Mouse (Mus musculus): Measurements from ENCODE around the gene Sh3bgrl2. TPM values are rescaled to one million over a fixed set of nuclear protein-coding genes. Genes with fewer than 3 reads are reported as not detected.

Sh3bgrl2 gene
- polyA plus RNA-seq, 1 experiment = 3.0 TPM

GRCm38 (mm10) chr9:83657652-83658002 lies 109.5 kb downstream of the Sh3bgrl2 start:
- H3K36me3 ChIP-seq (ENCODE audit: control insufficient read depth, insufficient read depth, low read length) = no peaks in the 10 kb centered on the region
- TF ChIP-seq POLR2A (IDR thresholded peaks at IDR 0.05; ENCODE audit: control insufficient read depth, extremely low read depth, insufficient read depth, low read length, poor library complexity) (no peak), CTCF (IDR thresholded peaks at IDR 0.05; ENCODE audit: borderline replicate concordance, control insufficient read depth, extremely low read depth, insufficient read depth, low read length, poor library complexity) (no peak)
- 81% methylated on average over 6 of the region's 6 CpGs for WGBS

GRCm38 (mm10) chr9:83659081-83659480 lies 111.0 kb downstream of the Sh3bgrl2 start:
- Histone ChIP-seq H3K27ac (ENCODE audit: control insufficient read depth, insufficient read depth, low read length) (no peak overlapping the region), H3K27me3 (ENCODE audit: control insufficient read depth, insufficient read depth, low read length) (no peaks in the 10 kb centered on the region), H3K4me1 (replicated peaks; ENCODE audit: control insufficient read depth, insufficient read depth, low read length) (no peaks in the 10 kb centered on the region), H3K4me3 (ENCODE audit: control insufficient read depth, insufficient read depth, low read length) (no peak overlapping the region), H3K36me3 (ENCODE audit: control insufficient read depth, insufficient read depth, low read length) (no peaks in the 10 kb centered on the region)
- no peak for DNase-seq
- 90% methylated on average over 2 of the region's 2 CpGs for WGBS
- TF ChIP-seq CTCF (IDR thresholded peaks at IDR 0.05; ENCODE audit: borderline replicate concordance, control insufficient read depth, extremely low read depth, insufficient read depth, low read length, poor library complexity) (no peak), POLR2A (IDR thresholded peaks at IDR 0.05; ENCODE audit: control insufficient read depth, extremely low read depth, insufficient read depth, low read length, poor library complexity) (no peak)

More at GRCm38 (mm10) chr9:83657652-83658002, 109.5 kb downstream of the Sh3bgrl2 start:
- no peak for DNase-seq
- no peak overlapping the region for H3K4me3 ChIP-seq (ENCODE audit: control insufficient read depth, insufficient read depth, low read length)
- no peaks in the 10 kb centered on the region for H3K27me3 ChIP-seq (ENCODE audit: control insufficient read depth, insufficient read depth, low read length)
- no peaks in the 10 kb centered on the region for H3K4me1 ChIP-seq (replicated peaks; ENCODE audit: control insufficient read depth, insufficient read depth, low read length)
- no peak overlapping the region for H3K27ac ChIP-seq (ENCODE audit: control insufficient read depth, insufficient read depth, low read length)

- TF ChIP-seq POLR2A (IDR thresholded peaks at IDR 0.05; ENCODE audit: control insufficient read depth, extremely low read depth, insufficient read depth, low read length, poor library complexity) (no peak), CTCF (IDR thresholded peaks at IDR 0.05; ENCODE audit: borderline replicate concordance, control insufficient read depth, extremely low read depth, insufficient read depth, low read length, poor library complexity) (no peak)
- DNase-seq = no peak
- no peaks in the 10 kb centered on the region; the same call in 1 of the 2 replicates for H3K27me3 ChIP-seq (ENCODE audit: control insufficient read depth, insufficient read depth, low read length)
- no peak overlapping the region for H3K4me3 ChIP-seq (ENCODE audit: control insufficient read depth, insufficient read depth, low read length)
- no peak overlapping the region for H3K27ac ChIP-seq (ENCODE audit: control insufficient read depth, insufficient read depth, low read length)
- no peaks in the 10 kb centered on the region for H3K4me1 ChIP-seq (replicated peaks; ENCODE audit: control insufficient read depth, insufficient read depth, low read length)
- WGBS = 91% methylated on average over 5 of the region's 5 CpGs
- H3K36me3 ChIP-seq (ENCODE audit: control insufficient read depth, insufficient read depth, low read length) = no peaks in the 10 kb centered on the region
These were observed 113.7 kb downstream of the Sh3bgrl2 start for GRCm38 (mm10) chr9:83661811-83662210.

GRCm38 (mm10) chr9:83663981-83664897 lies 116.1 kb downstream of the Sh3bgrl2 start:
- no peaks in the 10 kb centered on the region for H3K36me3 ChIP-seq (ENCODE audit: control insufficient read depth, insufficient read depth, low read length)
- no peaks in the 10 kb centered on the region; the same call in 1 of the 2 replicates for H3K27me3 ChIP-seq (ENCODE audit: control insufficient read depth, insufficient read depth, low read length)
- DNase-seq = no peak
- no peaks in the 10 kb centered on the region for H3K4me1 ChIP-seq (replicated peaks; ENCODE audit: control insufficient read depth, insufficient read depth, low read length)
- TF ChIP-seq POLR2A (IDR thresholded peaks at IDR 0.05; ENCODE audit: control insufficient read depth, extremely low read depth, insufficient read depth, low read length, poor library complexity) = no peak
- TF ChIP-seq CTCF (IDR thresholded peaks at IDR 0.05; ENCODE audit: borderline replicate concordance, control insufficient read depth, extremely low read depth, insufficient read depth, low read length, poor library complexity) = no peak
- H3K4me3 ChIP-seq (ENCODE audit: control insufficient read depth, insufficient read depth, low read length) = no peak overlapping the region
- H3K27ac ChIP-seq (ENCODE audit: control insufficient read depth, insufficient read depth, low read length) = no peak overlapping the region
- WGBS = 45% methylated on average over 24 of the region's 33 CpGs

GRCm38 (mm10) chr9:83664951-83665350 lies 116.8 kb downstream of the Sh3bgrl2 start:
- WGBS = 86% methylated on average over 8 of the region's 8 CpGs
- Histone ChIP-seq H3K4me3 (ENCODE audit: control insufficient read depth, insufficient read depth, low read length) (no peak overlapping the region), H3K36me3 (ENCODE audit: control insufficient read depth, insufficient read depth, low read length) (no peaks in the 10 kb centered on the region), H3K4me1 (replicated peaks; ENCODE audit: control insufficient read depth, insufficient read depth, low read length) (no peaks in the 10 kb centered on the region), H3K27ac (ENCODE audit: control insufficient read depth, insufficient read depth, low read length) (no peak overlapping the region), H3K27me3 (ENCODE audit: control insufficient read depth, insufficient read depth, low read length) (no peaks in the 10 kb centered on the region; the same call in 1 of the 2 replicates)
- TF ChIP-seq CTCF (IDR thresholded peaks at IDR 0.05; ENCODE audit: borderline replicate concordance, control insufficient read depth, extremely low read depth, insufficient read depth, low read length, poor library complexity) = no peak
- DNase-seq = no peak

GRCm38 (mm10) chr9:83667031-83667430 lies 118.9 kb downstream of the Sh3bgrl2 start:
- H3K4me3 ChIP-seq (ENCODE audit: control insufficient read depth, insufficient read depth, low read length) = no peak overlapping the region
- TF ChIP-seq POLR2A (IDR thresholded peaks at IDR 0.05; ENCODE audit: control insufficient read depth, extremely low read depth, insufficient read depth, low read length, poor library complexity) = no peak
- TF ChIP-seq CTCF (IDR thresholded peaks at IDR 0.05; ENCODE audit: borderline replicate concordance, control insufficient read depth, extremely low read depth, insufficient read depth, low read length, poor library complexity) = no peak
- 66% methylated on average over 4 of the region's 4 CpGs for WGBS

More at GRCm38 (mm10) chr9:83667031-83667430, 118.9 kb downstream of the Sh3bgrl2 start:
- H3K27ac ChIP-seq (ENCODE audit: control insufficient read depth, insufficient read depth, low read length) = no peak overlapping the region
- H3K27me3 ChIP-seq (ENCODE audit: control insufficient read depth, insufficient read depth, low read length) = no peaks in the 10 kb centered on the region; the same call in 1 of the 2 replicates
- H3K36me3 ChIP-seq (ENCODE audit: control insufficient read depth, insufficient read depth, low read length) = no peaks in the 10 kb centered on the region
- no peak for DNase-seq
- no peaks in the 10 kb centered on the region for H3K4me1 ChIP-seq (replicated peaks; ENCODE audit: control insufficient read depth, insufficient read depth, low read length)

All from thymus, adult 2 months (tissue).